Mouse (Mus musculus): Measurements from ENCODE around the gene 1700019D03Rik.
A peak's percentile ranks its signal among the peaks of the same experiment; 100 is the strongest.

The 1700019D03Rik gene

GRCm38 (mm10) chr1:53020079-53020478 lies at the start of gene 1700019D03Rik:
1700019D03Rik (minus strand) TSS chr1:53020179.
- no peak for DNase-seq (ENCODE audit: low spot score in 2 of 2)

- no peak for DNase-seq (ENCODE audit: low spot score in 2 of 2)
These were observed 43.9 kb upstream of the 1700019D03Rik start for GRCm38 (mm10) chr1:53063921-53064320.

- DNase-seq (ENCODE audit: low spot score in 2 of 2) = no peak
These were observed 42.1 kb upstream of the 1700019D03Rik start for GRCm38 (mm10) chr1:53061871-53062608.

DNA sequence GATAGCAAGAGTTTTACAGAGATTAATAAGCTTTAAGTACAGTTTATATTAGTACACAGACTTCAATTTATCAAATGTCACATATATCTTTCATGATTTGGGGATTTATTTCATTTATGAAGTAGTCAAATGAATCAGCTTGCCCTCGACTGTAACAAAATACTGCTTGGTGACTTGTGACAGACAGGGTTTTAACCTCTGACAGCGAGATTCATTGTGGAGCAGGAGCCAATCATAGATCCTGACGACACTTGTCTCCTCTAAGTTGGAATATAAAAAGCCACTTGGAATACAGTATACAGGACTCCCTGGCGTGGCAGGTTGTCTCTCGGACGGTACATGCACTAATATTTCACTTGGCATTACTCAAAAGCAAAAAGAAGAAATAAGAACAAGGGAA lies 41.4 kb upstream of the 1700019D03Rik start, which contains the start of gene Mstn:
Mstn (plus strand) TSS at position 301 of the 400 bp plus-strand sequence.
- no peak for DNase-seq (ENCODE audit: low spot score in 2 of 2)

DNA sequence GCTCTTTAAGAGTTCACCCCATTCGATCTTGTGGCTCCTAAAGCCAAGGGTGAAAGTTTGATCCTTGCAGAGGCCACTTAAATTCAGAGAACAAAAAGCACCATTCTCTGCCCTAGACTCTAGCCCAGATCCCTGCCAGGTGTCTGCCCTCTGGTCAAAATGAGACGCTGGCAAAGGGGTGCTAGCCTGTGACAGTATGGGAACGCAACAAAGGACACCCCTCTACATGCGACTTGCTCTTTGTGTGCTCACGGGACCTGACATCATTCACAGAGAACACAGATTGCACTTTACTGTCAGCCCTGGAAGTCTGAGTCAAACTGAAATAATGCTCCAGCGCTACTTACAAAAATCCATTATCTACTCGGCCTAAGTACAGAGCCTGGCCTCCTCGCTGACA lies 40.5 kb upstream of the 1700019D03Rik start:
- no peak for DNase-seq (ENCODE audit: low spot score in 2 of 2)

GRCm38 (mm10) chr1:53059106-53059505 lies 39.1 kb upstream of the 1700019D03Rik start:
- no peak for DNase-seq (ENCODE audit: low spot score in 2 of 2)

DNA sequence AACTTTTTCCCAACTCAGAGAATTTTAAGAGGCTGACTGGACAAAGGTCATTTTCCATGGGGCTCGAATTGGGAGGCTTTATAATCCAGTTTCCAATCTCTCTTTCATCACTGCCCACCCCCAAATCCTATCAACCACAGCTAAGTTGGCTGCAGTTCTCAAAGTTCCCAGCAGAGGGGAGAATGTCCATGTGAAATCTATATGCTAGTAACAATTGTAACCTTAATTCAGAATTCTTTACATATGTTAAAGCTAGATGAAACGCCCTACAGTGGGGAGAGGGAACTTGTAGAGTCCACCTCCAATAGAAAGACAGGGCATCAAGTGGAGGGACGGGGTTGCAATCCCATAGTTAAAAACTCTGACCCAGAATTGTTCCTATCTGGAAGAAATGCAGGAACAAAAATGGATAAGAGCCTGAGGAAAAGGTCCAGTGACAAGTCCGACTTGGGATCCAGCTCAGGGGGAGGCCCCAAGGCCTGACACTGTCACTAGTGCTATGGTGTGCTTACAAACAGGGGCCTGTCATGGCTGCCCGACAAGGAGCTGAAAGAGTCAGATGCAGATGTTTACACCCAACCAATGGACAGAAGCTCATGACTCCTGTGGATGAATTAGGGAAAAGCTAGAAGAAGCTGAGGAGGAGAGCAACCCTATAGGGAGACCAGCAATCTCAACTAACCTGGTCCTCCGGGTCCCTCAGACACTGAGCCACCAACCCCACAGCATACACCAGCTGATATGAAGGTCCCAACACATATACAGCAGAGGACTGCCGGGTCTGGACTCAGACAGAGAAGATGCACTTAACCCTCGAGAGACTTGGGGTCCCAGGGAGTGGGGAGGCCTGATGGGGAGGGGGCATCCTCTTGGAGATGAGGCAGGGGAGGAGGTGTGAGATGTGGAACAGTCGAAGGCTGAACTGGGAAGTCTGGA lies 33.4 kb upstream of the 1700019D03Rik start:
- peak; percentile 27 to 62 for DNase-seq (ENCODE audit: low spot score in 2 of 2)

DNA sequence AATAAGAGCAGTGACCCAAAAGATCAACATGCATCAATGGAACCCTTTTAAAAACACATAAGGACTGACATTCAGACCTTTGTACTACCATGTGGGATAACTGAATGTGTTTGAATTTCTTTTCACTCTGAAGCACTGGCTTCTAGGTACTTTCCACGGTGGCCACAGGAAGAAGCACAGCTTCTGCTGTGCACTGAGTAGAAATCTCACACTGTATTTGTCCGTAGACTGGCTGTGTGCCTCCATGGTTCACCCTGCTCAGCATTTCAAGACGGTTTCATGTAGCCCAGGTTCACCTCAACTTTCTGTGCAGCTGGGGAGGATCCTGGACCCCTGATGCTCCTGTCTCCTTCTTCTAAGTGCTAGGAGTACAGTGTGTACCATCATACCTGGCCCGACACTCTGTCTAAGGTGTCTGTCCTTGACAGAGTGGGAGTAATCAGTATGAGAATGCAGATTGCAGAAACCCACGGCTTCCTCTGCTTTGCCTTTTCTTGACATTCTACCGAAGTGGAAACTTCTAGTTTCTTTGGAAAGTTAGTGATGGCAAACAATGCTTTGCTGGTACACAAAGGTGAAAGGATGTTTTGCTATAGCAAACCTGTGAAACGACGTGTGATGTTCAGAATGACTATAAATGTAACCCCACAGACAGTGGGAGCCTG lies 29.9 kb upstream of the 1700019D03Rik start:
- no peak for DNase-seq (ENCODE audit: low spot score in 2 of 2)

- DNase-seq (ENCODE audit: low spot score in 2 of 2) = no peak
These were observed 17.5 kb upstream of the 1700019D03Rik start for GRCm38 (mm10) chr1:53037443-53037871.

GRCm38 (mm10) chr1:53032550-53032949 lies 12.6 kb upstream of the 1700019D03Rik start:
- DNase-seq (ENCODE audit: low spot score in 2 of 2) = peak in 1 of 2 experiments; percentile 9

- no peak for DNase-seq (ENCODE audit: low spot score in 2 of 2)
These were observed 1.1 kb downstream of the 1700019D03Rik start for GRCm38 (mm10) chr1:53018746-53019505.

DNA sequence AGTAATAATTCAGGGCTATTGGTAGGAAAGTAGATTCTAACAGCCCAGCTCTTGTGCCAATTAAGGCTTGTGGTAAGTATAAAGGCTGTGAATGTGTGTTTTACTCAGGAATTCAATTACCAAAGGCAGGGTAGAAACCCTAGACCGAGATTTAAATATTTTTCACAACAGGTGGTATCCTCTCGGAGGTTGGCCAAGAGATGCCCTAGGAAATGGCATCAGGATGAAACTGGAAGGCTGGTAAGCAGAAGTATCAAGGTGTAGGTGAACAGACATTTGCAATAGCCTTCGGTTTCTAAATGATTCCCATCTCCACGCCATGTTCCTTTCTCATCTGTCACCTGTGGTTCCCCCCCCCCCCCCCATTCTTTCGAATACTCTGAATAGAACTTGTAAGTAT lies 4.4 kb downstream of the 1700019D03Rik start:
- no peak for DNase-seq (ENCODE audit: low spot score in 2 of 2)

- no peak for DNase-seq (ENCODE audit: low spot score in 2 of 2)
These were observed 5.3 kb downstream of the 1700019D03Rik start for GRCm38 (mm10) chr1:53014716-53015115.

DNA sequence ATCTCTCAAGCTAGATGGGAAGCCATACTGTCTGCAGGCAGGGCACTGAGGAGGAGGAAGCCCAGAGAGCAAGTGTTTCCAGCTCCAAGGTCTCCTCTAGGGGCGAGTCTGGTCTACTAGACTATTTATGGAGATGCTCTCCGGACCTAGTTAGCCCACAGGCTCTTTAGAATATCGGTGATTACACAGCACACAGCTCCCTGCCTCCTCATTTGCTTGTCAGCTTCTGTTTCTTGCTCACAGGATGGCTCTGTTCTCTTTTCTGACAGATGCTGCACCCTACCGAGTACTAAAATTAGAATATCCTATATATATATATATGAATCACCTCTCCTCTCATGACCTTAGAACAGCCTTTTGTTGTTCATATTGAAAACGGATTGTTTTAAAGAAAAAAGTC lies 33.3 kb downstream of the 1700019D03Rik start:
- DNase-seq (ENCODE audit: low spot score in 2 of 2) = no peak

- no peak for DNase-seq (ENCODE audit: low spot score in 2 of 2)
These were observed 46.8 kb downstream of the 1700019D03Rik start for GRCm38 (mm10) chr1:52973198-52973597.

- no peak for DNase-seq (ENCODE audit: low spot score in 2 of 2)
These were observed 48.0 kb downstream of the 1700019D03Rik start for GRCm38 (mm10) chr1:52971881-52972503.

DNA sequence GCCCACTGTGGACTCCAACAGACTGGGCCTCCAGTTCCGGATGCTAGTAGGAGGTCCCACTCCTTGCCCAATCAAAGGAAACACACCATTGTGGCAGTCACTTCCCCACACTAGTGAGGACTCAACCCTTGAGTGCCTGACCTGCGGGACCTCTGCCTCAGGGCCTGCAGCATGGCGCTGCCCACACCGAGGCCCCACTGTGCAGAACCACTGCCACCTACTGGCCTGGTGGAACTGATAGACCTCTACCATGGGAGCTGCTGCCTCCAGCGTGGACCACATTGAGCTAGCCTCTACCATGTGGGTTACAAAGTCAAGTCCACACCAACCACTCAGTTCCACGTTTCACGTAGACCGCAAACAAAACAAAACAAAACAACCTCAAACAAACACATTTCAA lies 55.4 kb downstream of the 1700019D03Rik start:
- DNase-seq (ENCODE audit: low spot score in 2 of 2) = no peak

- no peak for DNase-seq (ENCODE audit: low spot score in 2 of 2)
These were observed 56.9 kb downstream of the 1700019D03Rik start for GRCm38 (mm10) chr1:52963097-52963496.

DNA sequence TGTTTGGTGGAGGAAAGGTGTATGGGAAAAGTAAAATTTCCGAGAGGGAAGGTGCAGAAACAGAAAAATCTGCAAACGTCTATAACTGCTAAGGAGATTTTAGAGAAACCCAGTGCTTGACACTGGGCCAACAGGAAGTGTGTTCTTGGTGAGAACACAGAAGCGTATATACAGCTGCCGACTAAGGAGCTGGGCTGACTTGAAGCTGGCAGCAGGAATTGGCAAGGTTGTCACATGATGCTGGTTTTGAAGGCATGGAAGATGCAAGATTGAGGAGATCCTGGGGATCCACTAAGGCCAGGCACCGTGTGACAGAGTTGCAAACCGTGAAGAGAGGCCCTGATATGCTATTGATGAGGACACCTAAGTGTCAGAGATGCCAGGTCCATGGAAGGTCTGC lies 59.8 kb downstream of the 1700019D03Rik start:
- DNase-seq (ENCODE audit: low spot score in 2 of 2) = no peak

GRCm38 (mm10) chr1:52956746-52957145 lies 63.2 kb downstream of the 1700019D03Rik start:
- DNase-seq (ENCODE audit: low spot score in 2 of 2) = no peak

DNA sequence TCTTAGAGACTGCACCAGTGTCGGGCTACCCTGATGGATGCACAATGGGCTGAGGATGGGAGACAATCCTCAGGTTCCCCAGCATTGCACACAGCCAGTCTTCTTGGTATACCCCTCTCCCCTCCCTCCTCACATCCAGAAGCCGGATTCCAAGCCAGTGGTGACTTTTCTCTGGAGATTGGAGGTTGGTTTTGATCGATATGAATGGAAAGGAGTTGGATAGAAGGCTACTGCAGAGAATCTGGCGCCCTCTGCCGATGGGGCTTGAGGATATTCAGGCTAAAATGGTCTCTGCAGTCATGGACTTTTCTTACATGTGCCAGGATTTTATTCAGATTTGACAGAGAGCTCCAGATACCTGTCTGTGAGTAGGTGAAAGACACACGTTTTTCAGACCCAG lies 64.9 kb downstream of the 1700019D03Rik start:
- peak in 1 of 2 experiments; percentile 55 for DNase-seq (ENCODE audit: low spot score in 2 of 2)
